In the genomic region with DNA sequence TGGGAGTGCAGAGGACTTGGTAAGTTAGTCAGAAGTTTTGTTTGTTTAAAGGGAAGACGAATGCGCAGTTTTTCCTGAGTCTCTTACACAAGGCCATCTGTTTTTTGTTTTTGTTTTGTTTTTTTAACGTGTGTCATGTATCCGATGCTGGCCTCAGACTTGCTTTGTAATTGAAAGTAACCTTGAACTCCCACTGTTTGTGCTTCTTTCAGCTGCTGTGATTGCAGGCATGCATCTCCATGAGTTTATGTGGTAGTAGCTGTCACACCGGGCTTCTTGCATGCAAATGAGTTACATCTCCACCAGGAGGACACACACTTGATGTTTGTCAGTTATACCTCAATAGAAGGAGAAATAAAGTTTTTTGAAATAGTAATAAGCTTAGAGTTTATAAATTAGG, we compare ENCODE assay signal across 19 mouse cellular contexts.
"Had no signal": no experiment of that assay in that cellular context is flagged by ENCODE, and none has a peak within 500 bp of the region (broad histone marks: within the 10 kb centered on the region; RNA-seq: fewer than 3 reads in every experiment).

No protein-coding gene starts in this region.

- H3K27ac ChIP-seq: midbrain, embryonic 10.5 days; midbrain, embryonic 12.5 days; neural tube, embryonic 13.5 days; neural tube, embryonic 15.5 days had no signal

- H3K4me2 ChIP-seq: lung, embryonic 14.5 days; midbrain, embryonic 12.5 days; neural tube, embryonic 13.5 days; neural tube, embryonic 15.5 days had no signal

- ATAC-seq: midbrain, embryonic 16.5 days had no signal

- DNase-seq: lung, adult 18-20 months; lung, embryonic 14.5 days; lung, postnatal 10 days; lung, postnatal 4 days; midbrain, embryonic 14.5 days; retina, postnatal 1 day; right cerebral cortex, adult 18-20 months; right cerebral cortex, postnatal 25 days; right cerebral cortex, postnatal 4 days; spleen, adult 18-20 months; thymus, adult 18-20 months; thymus, postnatal 14 days; thymus, postnatal 36 days had no signal

- H3K4me3 ChIP-seq: midbrain, embryonic 10.5 days; midbrain, embryonic 12.5 days; myocyte; neural tube, embryonic 13.5 days; neural tube, embryonic 15.5 days had no signal

- H3K9ac ChIP-seq: lung, embryonic 14.5 days; midbrain, embryonic 12.5 days; neural tube, embryonic 13.5 days; neural tube, embryonic 15.5 days had no signal

- H3K9me3 ChIP-seq: midbrain, embryonic 10.5 days; midbrain, embryonic 12.5 days; neural tube, embryonic 13.5 days; neural tube, embryonic 15.5 days had no signal

- H3K4me1 ChIP-seq: midbrain, embryonic 10.5 days; midbrain, embryonic 12.5 days; neural tube, embryonic 13.5 days; neural tube, embryonic 15.5 days had no signal

- H3K27me3 ChIP-seq: midbrain, embryonic 12.5 days; neural tube, embryonic 13.5 days; neural tube, embryonic 15.5 days had no signal
